Mouse (Mus musculus): ENCODE measurements at regions not wholly inside any gene's neighbourhood (a gene's known extent, or its start where the extent isn't known, plus 50 kb on each side); places are given as distances from the start of the nearest gene placed in this dataset.

DNA sequence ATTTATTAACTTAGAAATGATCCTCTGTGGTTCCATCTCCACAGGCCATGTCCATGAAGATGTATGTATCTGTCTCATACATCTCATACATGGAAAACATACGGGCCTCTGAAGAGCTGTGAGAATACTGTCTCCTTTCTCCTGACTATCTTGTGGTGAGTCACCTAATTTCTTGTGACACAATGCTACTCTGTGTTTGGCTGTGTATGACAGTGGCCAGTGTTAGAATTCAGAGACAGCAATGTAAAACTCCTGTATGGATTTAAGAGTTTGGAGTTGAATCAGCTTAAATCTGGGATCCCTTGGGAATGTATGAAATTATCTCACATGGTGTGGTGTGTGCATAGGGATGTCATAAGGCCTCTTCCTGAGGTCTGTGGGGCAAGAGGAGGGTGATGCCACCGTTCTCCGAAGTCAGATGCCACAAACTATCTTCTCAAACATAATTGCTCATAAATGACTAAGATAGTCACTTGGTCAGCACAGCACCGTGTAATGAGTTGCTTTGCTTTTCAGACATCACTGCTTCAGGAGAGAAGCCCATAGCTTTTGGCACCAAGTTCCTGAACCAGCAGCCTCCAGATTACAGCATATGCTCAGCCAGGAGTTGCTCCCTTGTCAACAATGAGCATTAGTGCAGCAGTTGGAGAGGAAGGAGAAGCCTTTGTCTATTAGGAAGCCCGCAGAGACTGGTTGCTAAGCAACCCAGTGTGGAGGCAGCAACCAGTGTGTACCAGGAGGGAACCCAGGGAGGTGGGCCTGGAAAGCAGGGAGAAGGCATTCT lies 205.9 kb upstream of the Nmur2 start:
- TF ChIP-seq EP300 (IDR thresholded peaks at IDR 0.05; ENCODE audit: insufficient read depth, low read depth, low read length) (no peak), CTCF (IDR thresholded peaks at IDR 0.05; ENCODE audit: low read depth, low read length) (no peak)

Measured in ES-Bruce4 (cell line).